Mouse (Mus musculus): ENCODE measurements around the gene Foxn3. TPM values are rescaled to one million over a fixed set of nuclear protein-coding genes. Genes with fewer than 3 reads are reported as not detected.
A peak's percentile ranks its signal among the peaks of the same experiment; 100 is the strongest.

The Foxn3 gene
- polyA plus RNA-seq, 1 experiment from 2014 or later, result 93.4 TPM

DNA sequence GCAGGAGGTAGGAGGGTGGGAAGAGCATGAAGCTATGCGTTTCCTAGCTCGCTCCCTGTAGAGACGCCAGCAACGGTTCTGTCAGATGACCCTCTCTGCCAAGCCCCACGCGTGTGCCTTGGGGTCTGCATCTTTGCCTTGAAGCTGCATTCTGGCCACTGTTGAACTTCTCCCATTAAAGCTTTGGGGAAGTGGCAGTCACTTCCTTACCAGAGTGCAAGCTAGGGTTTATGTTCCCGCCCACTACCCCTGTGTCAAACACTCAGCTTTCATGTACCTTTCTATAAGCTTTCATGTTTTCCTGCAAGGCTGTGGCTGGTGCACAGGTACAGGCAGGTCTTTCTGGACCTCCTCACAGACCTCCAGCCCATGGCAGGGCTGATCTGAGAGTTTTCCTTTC, 409.2 kb downstream of the Foxn3 start:
- no peak overlapping the region for H3K9ac ChIP-seq (replicated peaks; ENCODE audit: low read depth, low read length)
- H3K4me1 ChIP-seq (ENCODE audit: control insufficient read depth, insufficient read depth, low read length), result 0 out of 2 replicates have a peak, but pooled peaks cover 3% of the 10 kb centered on the region
- H3K27ac ChIP-seq (ENCODE audit: low read length), result no peak overlapping the region
- H3K4me3 ChIP-seq (ENCODE audit: low read depth, low read length), result no peak overlapping the region
- no peaks in the 10 kb centered on the region for H3K36me3 ChIP-seq (ENCODE audit: control insufficient read depth, insufficient read depth, low read length)
- no peak for ATAC-seq (ENCODE audit: insufficient number of reproducible peaks, insufficient read depth, low FRiP score, low read depth)
- H3K27me3 ChIP-seq (ENCODE audit: control insufficient read depth, insufficient read depth, low read length), result no peaks in the 10 kb centered on the region
- 77% methylated on average over 7 of the region's 7 CpGs for WGBS
- H3K4me2 ChIP-seq (replicated peaks; ENCODE audit: low read depth, low read length), result no peak overlapping the region
- no peaks in the 10 kb centered on the region; the same call in 1 of the 2 replicates for H3K9me3 ChIP-seq (ENCODE audit: control insufficient read depth, low read depth, low read length)

DNA sequence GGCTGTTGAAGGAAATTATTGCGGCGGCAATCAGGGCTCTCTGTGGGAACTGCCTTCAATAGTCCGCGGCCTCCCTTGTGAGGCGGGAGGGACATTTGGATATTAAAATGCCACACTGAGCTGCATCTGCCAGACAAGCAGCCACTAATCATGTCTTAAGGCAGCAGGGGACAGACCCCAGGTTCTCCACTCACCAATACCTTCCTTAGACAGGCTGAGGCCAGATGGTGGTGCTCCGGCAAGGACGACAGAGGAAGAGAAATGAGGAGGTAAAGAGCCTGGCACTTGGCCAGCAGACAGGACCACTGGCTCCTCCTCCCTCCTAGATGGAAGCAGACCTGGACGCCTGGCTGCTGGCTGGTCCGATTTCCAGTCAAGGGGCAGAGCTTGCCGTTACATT, 409.7 kb downstream of the Foxn3 start:
- 41% methylated on average over 10 of the region's 10 CpGs for WGBS
- peak; percentile 42; the same call in 1 of the 2 replicates for ATAC-seq (ENCODE audit: insufficient number of reproducible peaks, insufficient read depth, low FRiP score, low read depth)
- Histone ChIP-seq H3K4me2 (replicated peaks; ENCODE audit: low read depth, low read length) (no peak overlapping the region), H3K27me3 (ENCODE audit: control insufficient read depth, insufficient read depth, low read length) (no peaks in the 10 kb centered on the region), H3K27ac (ENCODE audit: low read length) (no peak overlapping the region), H3K9me3 (ENCODE audit: control insufficient read depth, low read depth, low read length) (no peaks in the 10 kb centered on the region; the same call in 1 of the 2 replicates), H3K4me3 (ENCODE audit: low read depth, low read length) (no peak overlapping the region), H3K36me3 (ENCODE audit: control insufficient read depth, insufficient read depth, low read length) (no peaks in the 10 kb centered on the region), H3K9ac (replicated peaks; ENCODE audit: low read depth, low read length) (no peak overlapping the region), H3K4me1 (ENCODE audit: control insufficient read depth, insufficient read depth, low read length) (0 out of 2 replicates have a peak, but pooled peaks cover 3% of the 10 kb centered on the region)

DNA sequence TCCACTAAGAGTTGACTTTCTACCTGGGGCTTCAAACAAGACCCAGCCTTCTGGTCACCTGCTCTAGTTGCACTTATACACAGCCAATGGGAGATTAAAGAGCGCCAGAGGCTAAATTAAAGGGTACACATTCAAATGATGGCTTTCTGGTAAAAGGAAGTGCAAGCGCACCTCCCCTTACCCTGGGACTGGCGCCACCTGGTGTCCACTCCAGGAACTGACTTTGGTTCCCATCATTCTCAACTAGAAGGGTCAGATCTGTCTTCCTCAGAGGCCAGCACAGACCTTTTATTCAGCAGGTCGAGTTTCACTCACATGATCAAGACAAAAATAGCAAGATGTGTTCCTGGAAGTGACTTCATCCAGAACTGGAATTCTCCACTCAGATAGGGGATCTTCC, 413.3 kb downstream of the Foxn3 start:
- H3K4me1 ChIP-seq (ENCODE audit: control insufficient read depth, insufficient read depth, low read length), result 0 out of 2 replicates have a peak, but pooled peaks cover 3% of the 10 kb centered on the region
- ATAC-seq (ENCODE audit: insufficient number of reproducible peaks, insufficient read depth, low FRiP score, low read depth), result no peak
- no peak overlapping the region for H3K27ac ChIP-seq (ENCODE audit: low read length)
- H3K9me3 ChIP-seq (ENCODE audit: control insufficient read depth, low read depth, low read length), result no peaks in the 10 kb centered on the region
- H3K4me3 ChIP-seq (ENCODE audit: low read depth, low read length), result no peak overlapping the region
- no peaks in the 10 kb centered on the region for H3K27me3 ChIP-seq (ENCODE audit: control insufficient read depth, insufficient read depth, low read length)
- WGBS, result 44% methylated on average over 4 of the region's 4 CpGs
- no peaks in the 10 kb centered on the region for H3K36me3 ChIP-seq (ENCODE audit: control insufficient read depth, insufficient read depth, low read length)
- no peak overlapping the region for H3K9ac ChIP-seq (replicated peaks; ENCODE audit: low read depth, low read length)
- no peak overlapping the region for H3K4me2 ChIP-seq (replicated peaks; ENCODE audit: low read depth, low read length)

DNA sequence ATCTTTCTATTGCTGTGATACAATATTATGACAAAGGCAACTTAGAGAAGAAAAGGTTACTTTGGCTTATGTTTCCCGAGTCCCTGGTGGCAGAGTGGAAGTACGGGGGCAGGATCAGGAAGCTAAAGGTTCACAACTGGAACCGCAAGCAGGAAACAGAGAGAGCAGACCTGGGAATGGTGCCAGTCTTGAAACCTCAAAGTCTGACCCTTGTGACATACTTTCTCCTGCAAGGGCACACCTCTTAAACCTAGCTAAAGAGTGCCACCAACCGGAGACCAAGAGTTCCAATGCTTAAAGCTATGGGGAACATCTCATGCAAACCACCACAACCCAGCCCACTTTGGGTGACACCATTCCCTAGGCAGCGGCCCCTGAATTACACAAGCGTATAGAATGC, 414.2 kb downstream of the Foxn3 start:
- no peak overlapping the region for H3K27ac ChIP-seq (ENCODE audit: low read length)
- no peak overlapping the region for H3K4me3 ChIP-seq (ENCODE audit: low read depth, low read length)
- WGBS, result 92% methylated on average over 6 of the region's 6 CpGs
- H3K27me3 ChIP-seq (ENCODE audit: control insufficient read depth, insufficient read depth, low read length), result no peaks in the 10 kb centered on the region
- 0 out of 2 replicates have a peak, but pooled peaks cover 2% of the 10 kb centered on the region for H3K4me1 ChIP-seq (ENCODE audit: control insufficient read depth, insufficient read depth, low read length)
- no peak for ATAC-seq (ENCODE audit: insufficient number of reproducible peaks, insufficient read depth, low FRiP score, low read depth)
- H3K36me3 ChIP-seq (ENCODE audit: control insufficient read depth, insufficient read depth, low read length), result no peaks in the 10 kb centered on the region
- H3K4me2 ChIP-seq (replicated peaks; ENCODE audit: low read depth, low read length), result no peak overlapping the region
- H3K9ac ChIP-seq (replicated peaks; ENCODE audit: low read depth, low read length), result no peak overlapping the region
- H3K9me3 ChIP-seq (ENCODE audit: control insufficient read depth, low read depth, low read length), result no peaks in the 10 kb centered on the region
